Mouse (Mus musculus) left cerebral cortex, postnatal 25 days (tissue): ENCODE measurements around the gene Gstm2. TPM values are rescaled to one million over a fixed set of nuclear protein-coding genes. Genes with fewer than 3 reads are reported as not detected.
"Not testable (repeated sequence)": the region's sequence is repeated elsewhere in the genome, so short reads cannot be mapped to it uniquely, and the experiment has no call there.

ENCODE experiments used
- DNase-seq, 2 experiments: peaks; one replicate each; pipeline ENCODE4 v3.0.0; 2022; ENCODE audit warnings: low spot score in 2 of 2, mixed read lengths in 1 of 2
- intact Hi-C: fragments of 180-260 bp; cut with DNase I; formaldehyde crosslinking; loops from one replicate; pipeline ENCODE4 v1.15.1; 2025
- total RNA-seq, 2 experiments: library from RNA; stranded (reverse); gene quantifications; 2 replicates each; pipeline ENCODE4 v1.2.3; 2021

Gstm2 gene
- 1 to 10 TPM; 3.1 to 4.3 TPM for total RNA-seq

DNA sequence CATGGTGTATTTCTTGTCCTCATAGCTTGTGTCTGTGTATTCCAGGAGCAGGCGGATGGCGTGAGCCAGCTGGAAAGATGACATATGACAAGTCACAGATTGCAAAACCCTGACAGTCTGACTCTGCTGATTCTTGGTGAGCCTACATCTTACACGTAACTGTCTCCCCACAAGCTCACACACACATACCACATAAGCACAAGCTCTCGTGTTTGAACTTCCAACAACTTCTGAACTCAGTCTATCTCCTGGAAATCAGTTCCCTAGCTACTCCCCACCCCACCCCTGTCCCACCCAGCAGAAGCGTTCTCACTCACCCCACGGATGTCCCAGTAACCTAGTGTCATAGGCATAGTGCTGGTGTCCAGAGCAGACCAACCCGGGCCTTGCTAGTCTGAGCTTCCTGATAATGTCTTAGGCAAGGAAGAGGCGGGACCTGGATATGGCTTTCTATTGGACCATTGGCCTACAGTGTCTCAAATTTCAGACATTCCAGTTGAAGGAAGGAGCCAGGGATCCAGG, at the start of gene Gstm2:
TSS of gene Gstm2 (minus strand) at position 413 of the 522 bp plus-strand sequence.
- no peak for DNase-seq
- intact Hi-C loops = no loop called here

DNA sequence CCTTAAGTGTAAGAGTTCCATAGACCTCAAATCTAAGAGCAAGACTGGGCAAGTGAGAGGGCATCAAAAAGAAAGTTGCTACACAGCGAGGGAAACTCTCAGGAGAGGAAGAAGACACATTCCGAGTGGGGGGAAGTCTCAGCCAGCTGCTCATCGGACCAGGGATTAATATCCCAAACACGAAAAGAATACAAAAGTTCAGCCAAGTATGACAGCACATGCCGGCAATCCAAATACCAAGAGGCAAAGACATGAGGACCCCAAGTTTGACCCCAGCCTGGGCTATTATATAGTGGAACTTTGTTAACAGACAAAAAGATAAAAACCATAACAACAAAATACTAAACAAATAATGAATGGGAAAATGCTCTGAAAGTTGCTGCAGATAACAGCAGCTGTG, 46.9 kb upstream of the Gstm2 start:
- no peak for DNase-seq
- intact Hi-C loops = no loop called here

DNA sequence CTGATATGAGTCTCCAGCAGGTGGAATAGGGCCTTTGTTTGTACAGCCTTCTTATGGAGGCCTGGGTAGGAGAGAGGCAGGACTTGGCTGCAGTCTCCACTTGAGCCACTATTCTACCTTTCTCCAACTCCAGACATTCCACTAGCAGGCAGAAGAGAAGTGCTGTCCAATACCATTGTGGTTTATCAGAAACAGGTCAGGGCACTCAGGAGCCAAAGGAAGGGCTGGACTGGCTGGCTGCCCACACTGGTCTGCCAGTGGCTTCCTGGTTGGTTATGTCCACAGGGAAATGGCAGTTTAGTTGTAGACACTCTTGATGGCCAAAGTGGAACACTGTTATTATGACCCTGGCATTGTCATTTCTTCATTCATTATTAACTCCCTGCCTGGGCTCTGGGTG, 45.9 kb upstream of the Gstm2 start:
- intact Hi-C loops = no loop called here
- DNase-seq = no peak

- intact Hi-C loops = no loop called here
- no peak for DNase-seq
Measured at GRCm38 (mm10) chr3:108028641-108029365, 42.5 kb upstream of the Gstm2 start.

DNA sequence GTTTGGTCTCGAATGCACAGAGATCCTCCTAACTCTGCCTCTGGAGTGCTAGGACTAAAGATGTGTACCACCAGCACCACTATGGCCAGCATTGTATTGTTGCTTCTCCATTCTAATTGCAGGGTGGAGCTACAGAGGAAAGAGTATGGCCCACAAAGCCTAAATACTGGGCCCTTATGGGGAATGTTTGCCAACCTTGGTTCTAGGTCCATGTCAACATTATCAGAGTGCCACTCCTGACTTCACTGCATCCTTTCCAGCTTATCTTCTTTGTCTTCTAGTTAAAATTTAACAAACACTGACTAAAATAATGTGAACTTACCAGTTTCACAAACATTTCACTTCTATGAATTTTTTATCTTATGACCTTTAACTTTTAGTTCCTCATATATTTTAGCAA, 40.3 kb upstream of the Gstm2 start:
- DNase-seq = no peak
- intact Hi-C loops = no loop called here

GRCm38 (mm10) chr3:108026049-108026448, 39.8 kb upstream of the Gstm2 start:
- peak in 1 of 2 experiments; percentile 27 for DNase-seq
- intact Hi-C loops = no loop called here

DNA sequence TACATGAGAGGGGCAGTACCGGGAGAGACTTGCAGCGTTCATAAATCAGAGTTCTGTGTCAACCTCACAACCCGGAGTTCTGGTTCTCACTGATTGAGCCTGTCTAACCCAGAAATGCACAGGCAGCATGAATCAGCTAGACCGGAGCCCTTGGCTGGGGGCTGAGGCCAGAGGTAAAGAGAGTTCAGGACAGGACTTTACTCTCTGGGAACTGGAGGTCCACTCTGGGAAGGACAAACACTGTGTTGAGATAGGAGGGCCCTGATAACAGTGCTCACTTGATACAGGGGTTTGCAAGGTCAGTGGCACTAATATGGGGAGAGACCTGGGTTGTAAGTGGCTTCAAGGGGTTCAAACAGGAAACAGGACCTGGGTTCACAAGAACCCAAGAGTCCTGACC, 39.1 kb upstream of the Gstm2 start:
- no peak for DNase-seq
- intact Hi-C loops = no loop called here

- intact Hi-C loops = no loop called here
- DNase-seq = no peak
Measured at GRCm38 (mm10) chr3:108022650-108023049, 36.4 kb upstream of the Gstm2 start.

GRCm38 (mm10) chr3:108020351-108021022, 34.2 kb upstream of the Gstm2 start:
- DNase-seq, intact Hi-C loops: not testable (repeated sequence)

- not testable (repeated sequence) for DNase-seq
- intact Hi-C loops = loop anchor here (2.0 kb wide), 1 partner anchor 88 kb away; the partner anchor contains the start of gene Gstm7
Measured at GRCm38 (mm10) chr3:108019226-108019625, 33.0 kb upstream of the Gstm2 start.

DNA sequence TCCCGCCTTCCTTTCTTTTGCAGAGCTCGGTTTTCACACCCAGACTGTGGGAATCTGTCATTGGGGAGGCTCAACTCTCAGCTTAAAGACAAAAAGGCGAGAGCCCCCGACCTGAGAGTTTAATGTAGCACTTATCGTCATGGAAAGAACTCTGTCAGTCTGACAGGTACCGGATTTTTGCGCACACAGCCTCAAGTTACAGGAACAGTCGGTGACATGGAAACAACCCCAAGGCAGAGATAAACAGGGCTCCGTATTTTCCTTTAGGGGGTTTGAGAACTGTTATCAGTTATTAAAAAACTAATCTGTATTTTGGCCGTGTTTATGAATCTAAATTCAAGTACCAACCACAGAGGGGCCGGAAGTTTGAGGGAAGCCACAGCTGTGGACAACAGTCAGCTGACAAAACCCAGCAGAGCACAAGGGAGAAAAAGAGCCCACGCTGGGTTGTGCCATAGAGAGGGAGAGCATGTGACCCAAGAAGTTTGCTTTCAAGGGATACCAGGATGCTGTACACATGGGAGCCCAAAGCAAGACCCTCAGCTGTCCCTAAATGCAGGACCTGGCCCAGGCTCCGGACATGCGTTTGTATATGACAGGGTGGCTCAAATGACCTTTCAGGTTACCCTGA, 32.1 kb upstream of the Gstm2 start:
- intact Hi-C loops = loop anchor here (2.0 kb wide), 1 partner anchor 88 kb away; the partner anchor contains the start of gene Gstm7
- no peak for DNase-seq

- intact Hi-C loops = loop anchor here (2.0 kb wide), 1 partner anchor 87 kb away; the partner anchor contains the start of gene Gstm7
- peak; percentile 89 to 97 for DNase-seq
Measured at GRCm38 (mm10) chr3:108017473-108018189, 31.4 kb upstream of the Gstm2 start, which contains the start of gene Gstm1. Gene Gstm1, minus strand, starts transcription at chr3:108017973.

DNA sequence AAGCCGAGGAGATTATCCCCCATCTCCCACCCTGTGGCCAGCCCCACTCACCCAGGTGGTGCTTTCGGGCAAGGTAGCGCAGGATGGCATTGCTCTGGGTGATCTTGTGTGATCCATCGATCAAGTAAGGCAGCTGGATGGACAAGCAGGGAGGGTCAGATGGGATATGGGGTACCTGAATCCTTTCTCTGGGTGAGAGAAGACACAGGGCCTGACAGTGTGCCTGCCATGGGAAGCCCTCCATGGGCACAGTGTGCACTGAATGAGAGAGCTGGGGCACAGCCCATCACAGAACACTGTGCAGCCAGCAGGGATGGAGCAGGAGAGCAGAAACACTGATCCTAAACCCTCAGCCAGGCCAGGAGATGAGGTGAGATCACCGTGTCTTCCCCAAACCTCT, 30.2 kb upstream of the Gstm2 start:
- intact Hi-C loops = not testable (repeated sequence)

GRCm38 (mm10) chr3:108014974-108015346, 28.7 kb upstream of the Gstm2 start:
- intact Hi-C loops = no loop called here
- DNase-seq = no peak

More for the DNA sequence above, 30.2 kb upstream of the Gstm2 start:
- not testable (repeated sequence) for DNase-seq

DNA sequence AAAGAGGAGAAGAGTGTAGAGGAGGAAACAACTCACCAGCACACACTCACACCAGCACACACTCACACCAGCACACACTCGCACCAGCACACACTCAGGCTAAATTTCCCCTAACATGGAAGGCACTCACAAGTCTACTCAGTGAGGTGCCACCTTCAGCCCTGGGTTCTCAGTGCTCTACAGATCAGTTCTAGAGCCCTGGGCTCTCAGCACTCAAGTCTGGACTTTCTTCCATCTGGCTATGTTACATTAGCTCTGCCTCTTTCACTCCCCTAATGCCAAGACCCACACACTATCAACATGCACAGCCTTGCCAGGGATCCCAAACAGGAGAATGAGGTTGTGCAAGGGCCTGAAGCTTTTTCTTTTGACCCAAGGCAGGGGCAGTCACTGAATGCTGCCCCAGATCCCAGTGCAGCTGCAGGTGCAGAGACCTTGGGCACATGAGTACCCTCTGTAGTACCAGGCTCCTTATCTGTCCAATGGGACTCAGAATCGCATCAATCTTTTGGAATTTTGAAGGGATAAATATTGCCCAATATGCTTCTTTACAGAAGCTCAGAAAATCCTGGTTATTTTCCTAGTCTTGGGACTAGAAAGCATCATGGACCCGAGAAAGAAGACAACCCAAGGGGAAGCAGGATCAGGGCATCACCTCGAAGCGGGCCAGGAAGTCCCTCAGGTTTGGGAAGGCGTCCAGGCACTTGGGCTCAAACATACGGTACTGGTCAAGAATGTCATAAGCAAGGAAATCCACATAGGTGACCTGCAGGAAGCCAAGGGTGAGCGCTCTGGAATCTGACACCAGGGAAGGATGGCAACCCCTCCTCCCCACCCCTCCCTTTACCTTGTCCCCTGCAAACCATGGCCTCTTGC, 28.1 kb upstream of the Gstm2 start:
- intact Hi-C loops = no loop called here
- DNase-seq = no peak

DNA sequence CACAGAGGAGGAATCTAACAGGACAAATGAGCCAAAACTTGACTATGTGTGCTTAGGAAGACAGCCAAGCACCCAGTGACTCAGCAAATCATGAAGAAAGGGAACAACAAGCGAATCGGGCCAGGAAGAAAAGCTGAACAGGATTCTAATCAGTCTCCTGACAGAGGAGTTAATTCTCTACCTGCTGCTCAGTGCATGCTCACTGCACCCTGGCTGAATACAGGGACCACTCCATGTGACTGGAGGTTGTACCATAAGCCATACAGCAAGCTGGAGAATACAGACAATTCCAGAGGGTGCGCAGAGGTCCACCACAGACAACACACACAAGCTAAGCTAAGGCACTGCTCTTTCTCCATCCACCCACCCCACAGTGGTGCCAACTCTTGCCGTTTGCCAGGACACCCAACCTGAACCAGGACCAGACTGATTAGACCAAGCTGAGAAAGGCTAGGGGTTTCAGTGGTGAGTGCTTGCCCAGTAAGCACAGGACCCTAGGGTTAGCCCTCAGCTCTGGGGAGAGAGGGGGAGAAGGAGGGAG, 27.1 kb upstream of the Gstm2 start:
- DNase-seq = peak; percentile 65 to 88
- intact Hi-C loops = no loop called here

DNA sequence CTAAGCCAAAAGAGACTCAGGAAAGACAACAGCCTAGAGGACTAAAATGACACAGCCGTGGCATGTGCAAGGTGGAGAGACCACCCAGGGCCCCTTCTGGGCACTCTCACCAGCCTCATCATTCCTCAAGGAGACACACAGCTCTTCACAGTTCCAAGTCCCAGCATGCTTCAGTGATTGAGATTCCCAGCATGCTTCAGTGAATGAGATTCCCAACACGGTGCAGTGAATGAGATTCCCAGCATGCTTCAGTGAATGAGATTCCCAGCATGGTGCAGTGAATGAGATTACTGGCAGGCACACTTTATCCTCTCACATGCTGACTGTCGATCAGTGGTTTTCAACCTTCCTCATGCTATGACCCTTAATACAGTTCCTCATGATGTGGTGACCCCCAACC, 25.3 kb upstream of the Gstm2 start:
- DNase-seq = no peak
- intact Hi-C loops = no loop called here

- DNase-seq = peak in 1 of 2 experiments; percentile 30
- intact Hi-C loops = no loop called here
Measured at GRCm38 (mm10) chr3:108010286-108010685, 24.0 kb upstream of the Gstm2 start.
